Mouse (Mus musculus) mouse embryonic stem cell (cell line): ENCODE measurements around the gene Rhoc.
"Not testable (repeated sequence)": the region's sequence is repeated elsewhere in the genome, so short reads cannot be mapped to it uniquely, and the experiment has no call there.

Experiments
- in situ Hi-C, 2 experiments: fragments of 300-500 bp; cut with MboI; formaldehyde crosslinking; loops; 1 replicate in 1 of 2; 3 replicates in 1 of 2; pipeline ENCODE4 v1.14.3; 2019 to 2020; ENCODE audit warnings: low sequenced_read_pairs in 2 of 2, low pct_unique_long_range_greater_than_20kb in 1 of 2, mixed read lengths in 1 of 2; ENCODE audit not compliant: unreplicated experiment in 1 of 2

The Rhoc gene

GRCm38 (mm10) chr3:104795661-104796340 lies 7.6 kb downstream of the Rhoc start:
- in situ Hi-C loops, result loop anchor here in 1 of 2 experiments (25.0 kb wide), 1 partner anchor 166 kb away; the partner anchor contains the start of gene Wnt2b

GRCm38 (mm10) chr3:104796430-104797082 lies 8.4 kb downstream of the Rhoc start:
- in situ Hi-C loops, result loop anchor here in 1 of 2 experiments (25.0 kb wide), 1 partner anchor 166 kb away; the partner anchor contains the start of gene Wnt2b

GRCm38 (mm10) chr3:104800681-104801080 lies 12.5 kb downstream of the Rhoc start:
- in situ Hi-C loops, result no loop called here

GRCm38 (mm10) chr3:104801481-104801880 lies 13.3 kb downstream of the Rhoc start:
- in situ Hi-C loops, result no loop called here

GRCm38 (mm10) chr3:104804312-104804711 lies 16.1 kb downstream of the Rhoc start:
- in situ Hi-C loops, result no loop called here

GRCm38 (mm10) chr3:104805539-104805938 lies 17.4 kb downstream of the Rhoc start:
- in situ Hi-C loops, result no loop called here

GRCm38 (mm10) chr3:104811752-104812151 lies 23.6 kb downstream of the Rhoc start:
- in situ Hi-C loops, result no loop called here

- in situ Hi-C loops, result no loop called here
Measured at GRCm38 (mm10) chr3:104812254-104812653, 24.1 kb downstream of the Rhoc start.

GRCm38 (mm10) chr3:104813227-104813626 lies 25.1 kb downstream of the Rhoc start:
- in situ Hi-C loops, result not testable (repeated sequence)

- in situ Hi-C loops, result no loop called here
Measured at GRCm38 (mm10) chr3:104814746-104815145, 26.6 kb downstream of the Rhoc start.

- in situ Hi-C loops, result no loop called here
Measured at GRCm38 (mm10) chr3:104815346-104815745, 27.2 kb downstream of the Rhoc start.

GRCm38 (mm10) chr3:104816130-104816529 lies 28.0 kb downstream of the Rhoc start:
- in situ Hi-C loops, result no loop called here

GRCm38 (mm10) chr3:104817481-104817990 lies 29.4 kb downstream of the Rhoc start:
- in situ Hi-C loops, result no loop called here

- in situ Hi-C loops, result no loop called here
Measured at GRCm38 (mm10) chr3:104817991-104818748, 30.0 kb downstream of the Rhoc start, which contains the start of gene Mov10. Mov10 (minus strand) TSS chr3:104818563.

- in situ Hi-C loops, result no loop called here
Measured at GRCm38 (mm10) chr3:104818749-104819134, 30.6 kb downstream of the Rhoc start.

- in situ Hi-C loops, result no loop called here
Measured at GRCm38 (mm10) chr3:104820426-104820825, 32.3 kb downstream of the Rhoc start.

- in situ Hi-C loops, result no loop called here
Measured at GRCm38 (mm10) chr3:104822413-104822812, 34.2 kb downstream of the Rhoc start.

GRCm38 (mm10) chr3:104835797-104836196 lies 47.6 kb downstream of the Rhoc start:
- in situ Hi-C loops, result no loop called here

GRCm38 (mm10) chr3:104841049-104841448 lies 52.9 kb downstream of the Rhoc start:
- in situ Hi-C loops, result no loop called here
